Mouse (Mus musculus): ENCODE data around the gene Rsu1.

DNA sequence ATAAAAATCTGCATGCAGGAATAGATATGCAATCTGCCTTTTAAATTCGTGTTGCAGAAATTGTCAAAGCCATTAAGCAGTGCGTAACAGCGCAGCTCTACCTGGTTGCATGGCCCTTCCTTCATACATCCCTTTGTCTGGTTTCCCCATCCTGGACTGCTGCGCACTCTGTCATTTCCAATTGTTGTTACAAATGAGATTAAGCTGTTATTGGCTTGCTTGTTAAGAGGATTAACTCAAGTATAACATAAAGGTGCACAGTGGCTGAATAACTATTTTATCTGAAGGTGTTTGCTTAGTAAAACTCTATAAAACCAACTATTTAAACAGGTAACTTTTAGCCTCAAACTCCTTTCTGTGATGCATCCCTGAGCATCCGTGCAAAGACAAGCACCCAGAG lies 150.8 kb downstream of the Rsu1 start:
- no peak for TF ChIP-seq CTCF (IDR thresholded peaks at IDR 0.05)
- no peak for TF ChIP-seq EP300 (IDR thresholded peaks at IDR 0.05; ENCODE audit: insufficient read depth, low read depth, low read length)
- TF ChIP-seq POLR2A (IDR thresholded peaks at IDR 0.05; ENCODE audit: insufficient read depth, low read depth, low read length): no peak
